Mouse (Mus musculus) heart, embryonic 16.5 days (tissue): ENCODE results near the gene Gltp. TPM values are rescaled to one million over a fixed set of nuclear protein-coding genes. Genes with fewer than 3 reads are reported as not detected.

Experiments
- ATAC-seq: fragments of 200-750 bp; cut with Nextera tagmentation; replicated peaks from 2 replicates; pipeline ENCODE4 v1.8.0; 2017; ENCODE audit warnings: moderate number of reproducible peaks; ENCODE audit not compliant: insufficient read depth, low FRiP score; ENCODE audit errors: extremely low read depth
- H3K27ac ChIP-seq: fragments of 300-500 bp; sonication (generic); 2 replicates; pipeline ENCODE4 v1.5.1; 2014; ENCODE audit warnings: mild to moderate bottlenecking, low read length, control low read depth, moderate library complexity
- H3K27me3 ChIP-seq: fragments of 300-500 bp; sonication (generic); 2 replicates; pipeline ENCODE4 v1.6.1; 2014; ENCODE audit warnings: low read length, mixed read lengths; ENCODE audit not compliant: control insufficient read depth, insufficient read depth
- H3K36me3 ChIP-seq: fragments of 300-500 bp; sonication (generic); 2 replicates; pipeline ENCODE4 v1.6.1; 2014; ENCODE audit not compliant: control insufficient read depth, insufficient read depth
- H3K4me1 ChIP-seq: fragments of 300-500 bp; sonication (generic); 2 replicates; pipeline ENCODE4 v1.6.1; 2014; ENCODE audit warnings: low read length, mixed read lengths; ENCODE audit not compliant: control insufficient read depth, insufficient read depth
- H3K4me2 ChIP-seq: fragments of 300-500 bp; sonication (generic); 2 replicates; pipeline ENCODE4 v1.6.1; 2014; ENCODE audit warnings: low read depth, mild to moderate bottlenecking, control low read depth, low read length
- H3K4me3 ChIP-seq: fragments of 300-500 bp; sonication (generic); 2 replicates; pipeline ENCODE4 v1.5.1; 2014; ENCODE audit warnings: mild to moderate bottlenecking, control low read depth, low read length
- H3K9ac ChIP-seq: fragments of 300-500 bp; sonication (generic); 2 replicates; pipeline ENCODE4 v1.6.1; 2014; ENCODE audit warnings: low read length, control low read depth
- H3K9me3 ChIP-seq: fragments of 300-500 bp; sonication (generic); replicated peaks from 2 replicates; pipeline ENCODE4 v1.6.1; 2016; ENCODE audit warnings: low read length; ENCODE audit not compliant: control insufficient read depth
- WGBS: fragments of 180-500 bp; shearing (Covaris S2); extraction: QIAGEN DNeasy Blood & Tissue Kit; methylation state at CpG from one replicate; pipeline ENCODE4 v1.1.7; 2014; 5-methylcytosine and 5-hydroxymethylcytosine counted together
- polyA plus RNA-seq: library from polyadenylated mRNA; unstranded; fragments of >200 nt; fragmentation: Nextera tagmentation; extraction: Ambion mirVana; gene quantifications from 2 replicates; pipeline ENCODE4 v1.2.1, GENCODE M21; 2015

The Gltp gene
- polyA plus RNA-seq: 58.8 and 69.2 TPM in 2 replicates

- peak within 1 kb of the TSS; percentile 84 for H3K4me3 ChIP-seq
- H3K27ac ChIP-seq: peak within 1 kb of the TSS; percentile 52; the same call in 1 of the 2 replicates
- peak within 1 kb of the TSS; percentile 97 for H3K4me2 ChIP-seq
- ATAC-seq: peak; percentile 98
- peak within 1 kb of the TSS; percentile 88 for H3K9ac ChIP-seq
- WGBS: 4% methylated on average over 75 of the region's 75 CpGs
- no peaks in the 10 kb centered on the region for H3K36me3 ChIP-seq
- peaks cover 12% of the 10 kb centered on the region for H3K4me1 ChIP-seq
- H3K9me3 ChIP-seq: no peaks in the 10 kb centered on the region
- no peaks in the 10 kb centered on the region; the same call in 1 of the 2 replicates for H3K27me3 ChIP-seq
Measured at GRCm38 (mm10) chr5:114690633-114691567, at the start of gene Gltp. TSS of gene Gltp (minus strand) at chr5:114690984.

DNA sequence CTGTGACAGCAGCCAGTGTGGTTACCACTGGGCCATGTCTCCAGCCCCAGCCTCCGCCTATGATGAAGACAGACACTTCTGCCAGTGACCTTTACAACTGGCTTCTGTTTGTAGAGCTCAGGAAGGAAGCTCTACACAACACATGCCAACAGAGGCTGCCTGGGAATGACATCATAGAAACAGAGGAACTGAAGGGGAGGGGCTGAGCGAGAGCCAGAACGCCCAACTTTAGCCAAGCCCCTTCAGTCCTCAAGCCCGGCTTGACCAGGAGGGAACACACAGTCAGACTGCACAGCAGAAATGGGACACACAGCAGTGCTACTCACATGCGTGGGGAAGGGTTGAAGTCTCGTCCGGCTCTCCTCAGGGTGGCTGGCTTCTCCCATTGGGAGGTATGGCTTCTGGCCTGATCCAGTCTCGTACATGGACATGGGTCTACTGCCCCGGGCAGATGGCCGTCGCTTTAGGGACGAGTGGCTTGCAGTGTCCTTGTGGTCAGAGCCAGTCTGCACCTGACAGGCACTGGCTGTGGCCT, 48.0 kb upstream of the Gltp start:
- Histone ChIP-seq H3K4me2 (no peak overlapping the region), H3K4me1 (peaks cover 35% of the 10 kb centered on the region), H3K36me3 (peaks cover 63% of the 10 kb centered on the region), H3K27me3 (no peaks in the 10 kb centered on the region), H3K27ac (peak overlapping the region; percentile 72), H3K9me3 (no peaks in the 10 kb centered on the region), H3K4me3 (no peak overlapping the region), H3K9ac (0 out of 2 replicates have a peak overlapping the region, but pooled peaks have one; percentile 12)
- ATAC-seq: peak; percentile 75
- WGBS: 71% methylated on average over 12 of the region's 12 CpGs

- no peak overlapping the region for H3K4me2 ChIP-seq
- no peaks in the 10 kb centered on the region for H3K27me3 ChIP-seq
- peaks cover 29% of the 10 kb centered on the region for H3K4me1 ChIP-seq
- H3K9ac ChIP-seq: no peak overlapping the region
- peak; percentile 5; the same call in 1 of the 2 replicates for ATAC-seq
- no peaks in the 10 kb centered on the region for H3K9me3 ChIP-seq
- 68% methylated on average over 21 of the region's 21 CpGs for WGBS
- peaks cover 60% of the 10 kb centered on the region for H3K36me3 ChIP-seq
- 0 out of 2 replicates have a peak overlapping the region, but pooled peaks have one; percentile 5 for H3K27ac ChIP-seq
- H3K4me3 ChIP-seq: no peak overlapping the region
Measured at GRCm38 (mm10) chr5:114737090-114737887, 46.5 kb upstream of the Gltp start.

- H3K9ac ChIP-seq: no peak overlapping the region
- H3K27me3 ChIP-seq: no peaks in the 10 kb centered on the region
- no peaks in the 10 kb centered on the region for H3K9me3 ChIP-seq
- ATAC-seq: no peak
- peaks cover 14% of the 10 kb centered on the region for H3K4me1 ChIP-seq
- WGBS: 87% methylated on average over 15 of the region's 15 CpGs
- H3K4me2 ChIP-seq: no peak overlapping the region
- H3K36me3 ChIP-seq: peaks cover 73% of the 10 kb centered on the region
- H3K4me3 ChIP-seq: no peak overlapping the region
- H3K27ac ChIP-seq: no peak overlapping the region
Measured at GRCm38 (mm10) chr5:114733606-114734005, 42.8 kb upstream of the Gltp start.

DNA sequence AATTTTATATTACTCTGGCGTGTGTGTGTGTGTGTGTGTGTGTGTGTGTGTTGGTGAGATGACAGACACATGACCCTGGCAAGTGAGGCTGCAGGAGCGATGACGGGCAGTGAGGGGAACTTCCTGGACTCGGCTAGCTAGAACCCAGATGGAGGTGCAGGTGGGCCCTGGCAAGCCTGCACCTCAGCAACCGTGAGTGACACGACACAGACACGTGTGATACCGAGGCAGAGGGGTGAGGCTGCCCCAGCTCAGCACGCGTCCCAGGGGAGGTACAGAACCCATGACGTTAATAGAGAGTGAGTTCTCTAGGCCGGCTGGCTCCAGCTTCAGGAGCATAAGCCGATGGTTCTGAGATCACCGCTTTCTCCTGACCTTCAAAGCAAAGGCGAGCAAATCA, 41.2 kb upstream of the Gltp start:
- 83% methylated on average over 15 of the region's 15 CpGs for WGBS
- Histone ChIP-seq H3K9me3 (no peaks in the 10 kb centered on the region), H3K27ac (no peak overlapping the region), H3K9ac (no peak overlapping the region), H3K4me1 (peaks cover 1% of the 10 kb centered on the region; the same call in 1 of the 2 replicates), H3K4me2 (no peak overlapping the region), H3K27me3 (no peaks in the 10 kb centered on the region), H3K36me3 (peaks cover 62% of the 10 kb centered on the region), H3K4me3 (no peak overlapping the region)
- no peak for ATAC-seq

- Histone ChIP-seq H3K9me3 (no peaks in the 10 kb centered on the region), H3K9ac (no peak overlapping the region), H3K4me1 (no peaks in the 10 kb centered on the region), H3K36me3 (peaks cover 58% of the 10 kb centered on the region), H3K27me3 (no peaks in the 10 kb centered on the region), H3K4me3 (no peak overlapping the region), H3K27ac (no peak overlapping the region), H3K4me2 (no peak overlapping the region)
- ATAC-seq: no peak
- WGBS: 61% methylated on average over 6 of the region's 6 CpGs
Measured at GRCm38 (mm10) chr5:114731498-114731897, 40.7 kb upstream of the Gltp start.

- Histone ChIP-seq H3K4me1 (no peaks in the 10 kb centered on the region), H3K4me2 (no peak overlapping the region), H3K9ac (no peak overlapping the region), H3K27me3 (no peaks in the 10 kb centered on the region), H3K4me3 (no peak overlapping the region), H3K9me3 (no peaks in the 10 kb centered on the region), H3K36me3 (peaks cover 48% of the 10 kb centered on the region), H3K27ac (no peak overlapping the region)
- no peak for ATAC-seq
- 76% methylated on average over 10 of the region's 10 CpGs for WGBS
Measured at GRCm38 (mm10) chr5:114730129-114730528, 39.3 kb upstream of the Gltp start.

DNA sequence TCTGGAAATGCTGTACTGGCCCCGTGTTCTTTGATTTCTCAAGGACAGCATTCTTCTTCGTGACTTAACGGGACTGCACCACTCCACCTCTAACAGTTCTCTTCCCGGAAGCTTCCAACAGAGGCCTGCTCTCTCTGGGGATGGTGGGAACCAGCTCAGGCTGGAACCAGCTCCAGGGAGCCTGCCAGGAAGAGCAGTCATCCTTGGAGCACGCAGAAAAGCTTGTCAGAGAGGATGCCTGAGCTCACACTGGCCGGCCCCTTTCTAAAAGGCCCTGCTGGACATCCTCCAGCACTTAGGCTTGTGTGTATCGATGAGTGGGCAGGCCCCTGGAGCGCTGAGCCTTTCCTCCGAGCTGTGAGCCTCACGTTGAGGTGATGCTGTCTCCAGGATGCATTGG, 37.4 kb upstream of the Gltp start:
- no peaks in the 10 kb centered on the region for H3K4me1 ChIP-seq
- H3K27ac ChIP-seq: no peak overlapping the region
- no peak overlapping the region for H3K4me2 ChIP-seq
- no peak overlapping the region for H3K4me3 ChIP-seq
- H3K9ac ChIP-seq: no peak overlapping the region
- no peak for ATAC-seq
- H3K9me3 ChIP-seq: peaks cover 6% of the 10 kb centered on the region; the same call in 1 of the 2 replicates
- 76% methylated on average over 10 of the region's 10 CpGs for WGBS
- H3K36me3 ChIP-seq: peaks cover 37% of the 10 kb centered on the region
- no peaks in the 10 kb centered on the region for H3K27me3 ChIP-seq
